Mouse (Mus musculus) liver, embryonic 14.5 days (tissue): ENCODE data around the gene Lrrc74b. TPM values are rescaled to one million over a fixed set of nuclear protein-coding genes. Genes with fewer than 3 reads are reported as not detected.

Experiments
- ATAC-seq: fragments of 200-750 bp; cut with Nextera tagmentation; 2 replicates; pipeline ENCODE4 v1.8.0; 2017; ENCODE audit warnings: moderate number of reproducible peaks, mild to moderate bottlenecking, moderate library complexity; ENCODE audit not compliant: insufficient read depth
- DNase-seq, 3 experiments: peaks; one replicate each; pipeline ENCODE4 v3.0.0-alpha.2; 2012 to 2013; ENCODE audit warnings: low read depth in 3 of 3, low spot score in 3 of 3
- H3K27ac ChIP-seq: fragments of 300-500 bp; sonication (generic); 2 replicates; pipeline ENCODE4 v1.5.1; 2014; ENCODE audit warnings: moderate library complexity, mild to moderate bottlenecking, control low read depth, inconsistent platforms
- H3K27me3 ChIP-seq: fragments of 300-500 bp; sonication (generic); 2 replicates; pipeline ENCODE4 v1.6.1; 2014; ENCODE audit warnings: mild to moderate bottlenecking, low read length, moderate library complexity; ENCODE audit not compliant: control insufficient read depth, insufficient read depth
- H3K36me3 ChIP-seq: fragments of 300-500 bp; sonication (generic); replicated peaks from 2 replicates; pipeline ENCODE4 v1.6.1; 2014; ENCODE audit warnings: low read depth; ENCODE audit not compliant: control insufficient read depth, insufficient read depth
- H3K4me1 ChIP-seq, 2 experiments: fragments of 200-500 bp in 1 of 2; fragments of 300-500 bp in 1 of 2; sonication (generic) in 1 of 2; replicated peaks; 2 replicates each; pipeline ENCODE4 v1.6.1; 2012 to 2014; ENCODE audit warnings: antibody characterized with exemption in 1 of 2, inconsistent platforms in 1 of 2, low read length in 1 of 2; ENCODE audit not compliant: control insufficient read depth in 2 of 2, insufficient read depth in 2 of 2
- H3K4me2 ChIP-seq: fragments of 300-500 bp; sonication (generic); 2 replicates; pipeline ENCODE4 v1.6.1; 2014; ENCODE audit warnings: low read depth, mild to moderate bottlenecking, control low read depth, moderate library complexity
- H3K4me3 ChIP-seq, 2 experiments: fragments of 200-500 bp in 1 of 2; fragments of 300-500 bp in 1 of 2; sonication (generic) in 1 of 2; 2 replicates each; pipeline ENCODE4 v1.5.1; 2012 to 2014; ENCODE audit warnings: low read depth in 2 of 2, low read length in 2 of 2, mild to moderate bottlenecking in 2 of 2, control low read depth in 1 of 2, inconsistent platforms in 1 of 2, moderate library complexity in 1 of 2; ENCODE audit not compliant: insufficient read depth in 1 of 2
- H3K9ac ChIP-seq: fragments of 300-500 bp; sonication (generic); replicated peaks from 2 replicates; pipeline ENCODE4 v1.6.1; 2014; ENCODE audit warnings: mild to moderate bottlenecking, control low read depth, moderate library complexity
- H3K9me3 ChIP-seq: fragments of 300-500 bp; sonication (generic); 2 replicates; pipeline ENCODE4 v1.6.1; 2016; ENCODE audit warnings: low read length, mixed read lengths; ENCODE audit not compliant: control insufficient read depth
- CTCF ChIP-seq: IDR thresholded peaks from 2 replicates; pipeline ENCODE4 v1.5.1; 2016; ENCODE audit warnings: antibody characterized with exemption, low read depth, control low read depth
- EP300 ChIP-seq: IDR thresholded peaks from 2 replicates; pipeline ENCODE4 v1.6.1; 2016; ENCODE audit warnings: antibody characterized with exemption, low read depth
- WGBS: fragments of 180-500 bp; shearing (Covaris S2); extraction: QIAGEN DNeasy Blood & Tissue Kit; methylation state at CpG from one replicate; pipeline ENCODE4 v1.1.7; 2014; ENCODE audit not compliant: insufficient replicate concordance; 5-methylcytosine and 5-hydroxymethylcytosine counted together
- polyA plus RNA-seq, 2 experiments: library from polyadenylated mRNA; depleted of rRNA in 1 of 2; stranded (reverse) in 1 of 2; unstranded in 1 of 2; fragments of >200 nt; fragmentation: Nextera tagmentation in 1 of 2; extraction: Ambion mirVana in 1 of 2; gene quantifications; 2 replicates each; pipeline versions ENCODE4 v1.2.1 to v1.2.3; 2012 to 2014

Lrrc74b gene
- polyA plus RNA-seq, 2 experiments: 0.02 TPM; not detected in 1

DNA sequence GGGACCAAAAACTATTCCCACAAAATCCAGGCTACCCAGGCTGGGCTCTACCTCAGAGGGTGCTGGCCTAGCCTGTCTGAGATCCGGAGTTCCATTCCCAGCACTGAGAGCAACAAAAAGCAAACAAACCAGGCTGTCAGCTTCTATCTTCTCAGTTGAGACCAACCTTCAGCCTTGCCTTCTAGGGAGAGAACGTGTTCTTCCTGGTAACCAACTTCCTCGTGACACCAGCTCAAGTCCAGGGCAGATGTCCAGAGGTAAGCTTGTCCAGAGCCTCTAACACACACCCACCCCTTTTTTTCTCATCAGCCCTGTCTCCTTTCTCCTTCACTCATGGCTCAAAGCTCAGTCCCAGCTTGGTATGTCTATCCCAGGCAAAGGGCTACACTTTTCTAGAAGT, 3.7 kb upstream of the Lrrc74b start:
- no peak overlapping the region for H3K9ac ChIP-seq
- H3K27ac ChIP-seq: no peak overlapping the region
- peaks cover 4 to 5% of the 10 kb centered on the region in 2 experiments; a peak in 3 of 4 replicates for H3K4me1 ChIP-seq
- 28% methylated on average over 3 of the region's 3 CpGs for WGBS
- H3K4me2 ChIP-seq: no peak overlapping the region
- no peak overlapping the region for H3K4me3 ChIP-seq
- H3K9me3 ChIP-seq: no peaks in the 10 kb centered on the region
- H3K27me3 ChIP-seq: peaks cover 2% of the 10 kb centered on the region; the same call in 1 of the 2 replicates
- TF ChIP-seq CTCF (no peak), EP300 (no peak)
- ATAC-seq (no peak), DNase-seq (no peak)
- no peaks in the 10 kb centered on the region for H3K36me3 ChIP-seq

DNA sequence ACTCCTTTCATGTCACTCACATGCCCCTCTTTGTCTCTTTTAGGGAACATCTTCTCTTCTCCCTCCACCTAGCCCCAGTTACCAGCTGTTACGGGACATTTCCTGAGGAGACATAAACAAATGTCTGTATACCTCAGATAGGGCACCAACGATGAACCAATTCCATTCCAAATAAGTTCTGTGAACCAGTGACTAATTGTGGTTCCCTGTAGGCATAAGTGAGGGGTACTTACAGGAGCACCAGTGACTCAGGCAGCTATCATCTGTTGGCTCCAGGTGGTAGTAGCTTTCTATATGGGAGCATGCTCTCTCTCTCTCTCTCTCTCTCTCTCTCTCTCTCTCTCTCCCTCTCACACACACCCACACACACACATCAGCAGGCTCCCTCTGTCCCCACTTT, 3.2 kb upstream of the Lrrc74b start:
- Histone ChIP-seq H3K36me3 (no peaks in the 10 kb centered on the region), H3K27ac (no peak overlapping the region), H3K4me2 (no peak overlapping the region), H3K9ac (no peak overlapping the region), H3K9me3 (no peaks in the 10 kb centered on the region), H3K27me3 (peaks cover 2% of the 10 kb centered on the region; the same call in 1 of the 2 replicates), H3K4me3 (no peak overlapping the region), H3K4me1 (peaks cover 4 to 5% of the 10 kb centered on the region in 2 experiments; a peak in 3 of 4 replicates)
- DNase-seq: no peak
- no peak for ATAC-seq
- 44% methylated on average over 2 of the region's 2 CpGs for WGBS
- TF ChIP-seq CTCF (no peak), EP300 (no peak)

DNA sequence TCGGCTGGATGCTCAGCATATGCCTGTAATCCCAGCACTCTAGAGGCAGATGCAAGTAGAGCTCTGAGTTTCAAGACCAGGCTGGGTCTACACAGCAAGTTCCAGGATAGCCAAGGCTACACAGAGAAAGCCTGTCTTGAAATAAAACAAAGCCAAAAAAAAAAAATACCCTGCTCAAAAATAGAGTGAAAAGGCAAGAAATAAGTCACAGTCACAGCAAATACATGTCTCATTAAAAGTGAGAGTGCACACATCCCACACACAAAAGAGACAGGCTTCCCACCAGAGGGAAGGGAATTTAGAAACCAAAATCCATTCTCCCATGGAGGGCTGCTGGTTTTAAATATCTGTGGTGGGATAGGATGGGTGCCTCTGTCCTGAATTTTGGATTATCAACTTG, 2.5 kb upstream of the Lrrc74b start:
- no peak for TF ChIP-seq CTCF
- no peak for TF ChIP-seq EP300
- H3K36me3 ChIP-seq: no peaks in the 10 kb centered on the region
- no peak overlapping the region for H3K4me2 ChIP-seq
- DNase-seq (no peak), ATAC-seq (no peak)
- 23% methylated on average over 1 of the region's 1 CpGs for WGBS
- no peaks in the 10 kb centered on the region for H3K9me3 ChIP-seq
- no peak overlapping the region for H3K9ac ChIP-seq
- no peak overlapping the region for H3K4me3 ChIP-seq
- H3K27ac ChIP-seq: no peak overlapping the region
- peaks cover 2% of the 10 kb centered on the region; the same call in 1 of the 2 replicates for H3K27me3 ChIP-seq
- H3K4me1 ChIP-seq: peaks cover 5 to 9% of the 10 kb centered on the region in 2 experiments

DNA sequence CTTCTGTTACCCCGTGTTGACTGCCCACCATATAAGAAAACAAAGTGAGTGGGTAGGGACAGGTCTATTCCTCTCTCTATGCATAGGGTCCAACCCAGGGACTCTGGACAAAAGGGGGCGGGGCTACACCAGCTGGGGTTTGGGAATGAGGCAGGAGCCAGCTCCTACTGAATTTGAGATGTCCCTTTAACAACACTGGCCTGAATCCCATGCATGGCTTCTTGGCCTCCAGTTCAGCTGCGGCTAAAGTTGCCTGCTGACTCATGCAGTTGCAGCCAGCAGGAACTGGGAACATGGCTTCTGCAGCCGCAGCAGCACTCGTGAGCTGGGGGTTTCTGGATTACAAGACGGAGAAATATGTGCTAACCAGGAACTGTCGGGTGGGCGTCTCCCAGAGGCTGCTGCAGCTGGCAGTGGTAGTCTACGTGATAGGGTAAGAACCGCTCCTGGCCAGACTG, 733 bp upstream of the Lrrc74b start, which contains the start of gene P2rx6:
P2rx6 (plus strand) TSS at position 135 of the 458 bp plus-strand sequence.
- Histone ChIP-seq H3K27ac (no peak within 1 kb of the TSS), H3K4me1 (peaks cover 5 to 14% of the 10 kb centered on the region in 2 experiments), H3K27me3 (peaks cover 2% of the 10 kb centered on the region; the same call in 1 of the 2 replicates), H3K9ac (no peak within 1 kb of the TSS), H3K36me3 (no peaks in the 10 kb centered on the region), H3K4me3 (peak within 1 kb of the TSS in 1 of 2 experiments; percentile 19; a peak in 2 of 4 replicates), H3K4me2 (peak within 1 kb of the TSS; percentile 45), H3K9me3 (no peaks in the 10 kb centered on the region)
- 5% methylated on average over 10 of the region's 10 CpGs for WGBS
- DNase-seq (no peak), ATAC-seq (no peak)
- TF ChIP-seq CTCF (no peak), EP300 (no peak)

DNA sequence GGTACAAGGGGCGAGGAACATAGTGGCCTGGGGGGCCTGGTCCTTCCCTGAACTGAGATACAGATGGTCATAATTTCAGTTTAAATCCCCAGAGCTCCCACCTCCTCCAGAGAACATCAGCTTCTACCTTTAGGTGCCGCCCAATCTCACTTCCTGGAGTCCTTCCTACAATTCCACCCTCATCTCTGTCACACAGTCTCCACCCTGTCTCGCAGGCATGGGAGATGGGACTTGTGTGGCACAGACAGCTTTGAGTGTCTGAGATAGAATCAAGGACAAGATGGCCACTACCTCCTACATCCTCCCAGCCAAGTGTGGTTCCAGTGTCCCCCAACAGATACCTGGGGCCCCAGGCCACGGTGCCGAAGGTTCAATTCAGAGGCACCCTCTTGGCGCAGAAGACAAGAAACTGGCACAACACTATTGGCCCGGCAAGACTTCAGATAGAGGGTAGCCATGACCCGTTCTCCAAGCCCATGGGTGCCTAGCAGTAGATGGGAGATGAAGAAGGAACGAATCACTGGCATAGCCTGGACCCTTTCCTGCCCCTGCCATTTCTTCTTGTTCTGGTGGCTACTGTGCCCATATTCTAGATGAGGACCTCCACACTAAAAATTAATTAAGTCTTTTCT, 1.5 kb downstream of the Lrrc74b start:
- no peak overlapping the region for H3K9ac ChIP-seq
- H3K4me2 ChIP-seq: no peak overlapping the region
- H3K4me1 ChIP-seq: peaks cover 19 to 26% of the 10 kb centered on the region in 2 experiments
- 51% methylated on average over 9 of the region's 9 CpGs for WGBS
- peaks cover 2% of the 10 kb centered on the region; the same call in 1 of the 2 replicates for H3K27me3 ChIP-seq
- no peak overlapping the region for H3K27ac ChIP-seq
- no peaks in the 10 kb centered on the region for H3K36me3 ChIP-seq
- no peak for TF ChIP-seq EP300
- TF ChIP-seq CTCF: no peak
- no peak for DNase-seq
- no peak overlapping the region for H3K4me3 ChIP-seq
- H3K9me3 ChIP-seq: no peaks in the 10 kb centered on the region
- ATAC-seq: no peak
